Mouse (Mus musculus) B cell, adult 62 days (primary cell): Measurements from ENCODE around the gene Plekho2. TPM values are rescaled to one million over a fixed set of nuclear protein-coding genes. Genes with fewer than 3 reads are reported as not detected.

Source experiments
- total RNA-seq: library from RNA; stranded (reverse); gene quantifications from 4 replicates; pipeline ENCODE4 v1.2.4, GENCODE M21; 2023

Gene Plekho2
- 196 to 216 TPM (median 203 TPM) in 4 replicates for total RNA-seq

DNA sequence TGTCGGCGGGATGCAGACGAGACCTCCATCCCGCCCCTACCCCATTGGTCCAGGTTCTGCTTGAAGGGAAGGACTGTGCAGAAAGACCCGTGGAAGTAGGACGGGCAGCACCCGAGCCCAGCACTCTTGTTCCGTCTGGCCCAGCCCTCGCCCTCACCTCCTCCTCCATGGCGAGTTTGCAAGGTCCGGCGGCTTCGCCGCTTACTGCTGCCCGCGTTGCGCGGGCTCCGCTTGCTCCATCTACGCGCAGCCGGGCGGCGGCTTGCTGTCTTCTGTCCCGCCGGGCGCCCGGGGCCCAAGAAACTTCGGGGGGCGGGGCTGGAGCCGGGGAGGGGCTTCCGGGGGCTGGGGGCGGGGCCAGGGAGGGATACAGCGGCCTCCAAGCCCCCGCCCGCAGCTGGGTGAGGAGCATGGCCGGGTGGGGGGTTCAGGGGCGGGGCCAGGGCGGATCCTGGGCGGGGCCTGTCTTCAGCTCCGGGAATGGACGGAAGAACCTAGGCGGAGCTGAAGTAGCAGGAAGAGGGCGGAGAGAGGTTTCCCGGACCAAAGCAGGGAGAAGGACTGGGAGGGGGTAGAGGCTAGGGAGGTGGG is at the start of gene Plekho2:
TSS of gene Plekho2 (minus strand) at position 260 of the 591 bp plus-strand sequence.

DNA sequence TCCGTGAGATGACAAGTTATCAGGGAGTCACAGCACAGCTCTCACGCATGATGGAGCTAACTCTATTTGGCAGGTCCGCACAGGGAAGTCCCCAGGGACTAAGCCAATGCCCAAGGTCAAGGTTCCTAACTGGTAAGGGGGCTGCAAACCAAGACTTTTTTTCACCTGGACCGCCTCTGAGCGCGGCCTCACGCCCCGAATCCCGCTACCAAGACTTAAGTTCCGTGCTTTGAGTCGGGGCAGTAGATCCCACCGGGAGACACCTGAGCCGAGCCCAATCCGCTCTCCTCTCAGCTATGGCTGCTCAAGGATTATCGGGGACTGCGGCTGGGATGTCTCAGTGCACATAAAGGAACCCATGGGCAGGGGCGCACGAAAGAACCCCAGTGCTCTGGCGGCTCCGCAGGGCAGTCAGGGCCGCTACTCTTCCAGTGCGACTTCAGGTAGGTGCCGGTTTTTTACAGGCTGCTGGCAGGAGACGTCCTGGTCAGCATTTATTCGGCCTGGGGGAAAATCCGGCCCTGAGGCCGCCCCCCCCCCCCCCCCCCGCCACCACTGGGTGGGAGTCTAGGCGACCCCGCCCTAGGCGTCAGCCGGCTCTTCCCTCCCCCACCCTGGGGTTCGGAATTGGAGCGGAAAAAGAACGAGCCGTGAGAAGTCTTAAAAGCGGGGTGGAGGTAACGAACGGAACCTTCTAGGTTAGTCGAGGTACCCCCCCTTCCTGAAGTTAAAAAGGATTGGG is 49.4 kb upstream of the Plekho2 start, which contains the start of gene Rbpms2:
TSS of gene Rbpms2 (plus strand) at position 624 of the 742 bp plus-strand sequence.

DNA sequence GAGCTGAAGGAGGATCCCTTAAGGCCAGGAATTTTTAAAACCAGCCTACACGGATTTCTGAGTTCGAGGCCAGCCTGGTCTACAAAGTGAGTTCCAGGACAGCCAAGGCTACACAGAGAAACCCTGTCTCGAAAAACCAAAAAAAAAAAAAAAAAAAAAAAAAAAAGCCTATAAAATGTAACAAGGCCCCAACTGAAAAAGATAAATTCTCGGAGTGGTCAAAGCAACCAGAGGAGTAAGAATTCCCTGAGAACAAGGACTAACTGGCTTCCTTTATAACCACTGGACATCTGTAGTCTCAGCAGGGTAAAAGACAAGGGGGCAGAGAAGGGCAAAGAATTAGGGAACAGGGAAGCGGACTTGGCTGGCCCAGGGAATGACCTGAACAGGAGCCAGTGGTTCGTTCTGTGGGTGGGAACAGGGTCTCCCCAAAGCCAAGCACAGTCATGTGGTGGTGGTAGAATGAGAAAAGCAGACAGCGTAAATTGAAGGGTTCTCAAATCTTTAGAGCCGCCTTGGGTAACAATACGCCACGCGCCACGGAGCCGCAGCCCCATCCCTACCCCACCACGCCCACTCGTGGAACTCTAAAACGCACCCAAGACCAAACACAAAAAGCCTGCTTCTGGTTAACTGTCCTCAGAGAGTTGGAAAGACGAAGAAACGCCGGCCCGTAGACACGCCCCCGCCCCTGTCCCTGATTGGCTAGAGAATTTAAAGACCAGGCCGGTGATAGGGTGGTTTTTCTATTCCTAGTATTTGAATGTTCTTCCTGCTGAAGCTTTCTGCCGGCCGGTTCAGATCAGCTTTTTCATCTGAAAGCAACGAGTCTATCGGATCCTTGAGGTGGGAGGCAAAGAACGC is 6.8 kb upstream of the Plekho2 start, which contains the start of gene Pif1:
TSS of gene Pif1 (plus strand) at position 755 of the 864 bp plus-strand sequence.

DNA sequence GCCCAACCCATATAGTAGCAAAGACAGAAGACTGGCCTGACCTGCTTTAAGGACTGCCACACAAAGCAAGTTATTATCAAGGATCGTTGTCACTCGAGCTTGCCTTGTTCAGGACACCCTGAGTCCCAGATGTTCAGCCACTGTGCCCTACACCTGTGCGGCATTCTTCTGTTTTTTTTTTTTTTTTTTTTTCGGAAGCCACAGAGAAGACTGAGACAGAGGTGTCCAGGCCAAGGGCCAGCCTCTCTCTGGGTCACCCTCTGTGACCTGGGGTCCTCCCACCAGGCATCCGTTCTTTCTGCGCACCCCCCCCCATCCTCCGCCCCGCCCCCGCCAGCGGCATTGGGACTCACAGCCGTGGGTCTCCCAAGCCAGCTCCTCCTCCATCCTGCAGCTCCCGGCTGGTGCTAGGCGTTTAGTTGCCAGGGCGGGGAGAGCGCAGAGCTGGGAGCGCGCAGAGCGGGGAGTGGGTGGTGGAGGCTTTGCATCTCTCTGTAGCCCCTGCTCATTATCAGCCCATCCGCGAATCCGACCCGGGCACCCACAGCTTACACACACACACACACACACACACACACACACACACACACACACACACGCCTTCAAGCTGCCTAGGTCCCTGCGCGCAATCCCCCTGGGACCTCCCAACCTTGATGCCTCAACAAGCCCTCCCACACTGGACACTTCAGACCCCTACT is 59.9 kb downstream of the Plekho2 start, which contains the start of gene Ankdd1a:
TSS of gene Ankdd1a (minus strand) at position 387 of the 698 bp plus-strand sequence.

Other genes with a start within 250 kb of the Plekho2 start
- gene Pdcd7, start 233.9 kb downstream of the Plekho2 start, total RNA-seq: 19.6 to 21.9 TPM (median 21.1 TPM) in 4 replicates
- 0.81 to 1.6 TPM (median 1.3 TPM) in 3 of 4 replicates, not detected in the other for gene Ubap1l, start 219.0 kb downstream of the Plekho2 start, total RNA-seq
- gene Kbtbd13, start 188.4 kb downstream of the Plekho2 start, total RNA-seq: not detected in 4 replicates
- 0.23 TPM in 1 of 4 replicates, not detected in the others for gene Rasl12, start 181.5 kb downstream of the Plekho2 start, total RNA-seq
- gene Slc51b, start 157.1 kb downstream of the Plekho2 start, total RNA-seq: not detected in 4 replicates
- gene Mtfmt, start 144.3 kb downstream of the Plekho2 start, total RNA-seq: 19.5 to 21.8 TPM (median 21.1 TPM) in 4 replicates
- 56.7 to 67.0 TPM (median 61.1 TPM) in 4 replicates for gene Spg21, start 119.1 kb downstream of the Plekho2 start, total RNA-seq
- 0.66 TPM in 1 of 4 replicates, not detected in the others for gene Ankdd1a, start 59.8 kb downstream of the Plekho2 start, total RNA-seq
- 0.23 to 0.88 TPM (median 0.32 TPM) in 4 replicates for gene Pif1, start 7.1 kb upstream of the Plekho2 start, total RNA-seq
- gene Rbpms2, start 49.6 kb upstream of the Plekho2 start, total RNA-seq: 0.42 to 1.1 TPM in 2 of 4 replicates, not detected in the others
- gene Oaz2, start 88.0 kb upstream of the Plekho2 start, total RNA-seq: 23.9 to 31.3 TPM (median 30.7 TPM) in 4 replicates
- gene Zfp609, start 247.5 kb upstream of the Plekho2 start, total RNA-seq: 16.8 to 23.4 TPM (median 20.0 TPM) in 4 replicates